Mouse (Mus musculus): ENCODE measurements around the gene Blvrb. TPM values are rescaled to one million over a fixed set of nuclear protein-coding genes. Genes with fewer than 3 reads are reported as not detected.

Blvrb gene
- polyA plus RNA-seq, 1 experiment from 2014 or later = 34.3 TPM

GRCm38 (mm10) chr7:27419101-27419500 lies 28.7 kb upstream of the Blvrb start:
- WGBS = 77% methylated on average over 3 of the region's 3 CpGs

GRCm38 (mm10) chr7:27423556-27424326 lies 24.0 kb upstream of the Blvrb start:
- Histone ChIP-seq H3K27ac (ENCODE audit: low read depth, low read length) (no peak overlapping the region), H3K4me2 (ENCODE audit: low read depth) (no peak overlapping the region), H3K27me3 (ENCODE audit: control insufficient read depth, insufficient read depth, low read length) (no peaks in the 10 kb centered on the region), H3K4me3 (ENCODE audit: low read depth, low read length) (no peak overlapping the region), H3K9me3 (ENCODE audit: control insufficient read depth, low read length) (no peaks in the 10 kb centered on the region; the same call in 1 of the 2 replicates), H3K9ac (ENCODE audit: low read length) (no peak overlapping the region), H3K36me3 (ENCODE audit: control insufficient read depth, insufficient read depth, low read length) (no peaks in the 10 kb centered on the region), H3K4me1 (ENCODE audit: control insufficient read depth, insufficient read depth, low read length) (no peaks in the 10 kb centered on the region)
- ATAC-seq (ENCODE audit: insufficient read depth, low FRiP score, low TSS enrichment) (no peak), DNase-seq (ENCODE audit: low spot score) (no peak)
- WGBS = 88% methylated on average over 12 of the region's 12 CpGs

More at GRCm38 (mm10) chr7:27419101-27419500, 28.7 kb upstream of the Blvrb start:
- no peak overlapping the region for H3K4me3 ChIP-seq (ENCODE audit: low read depth, low read length)
- H3K4me1 ChIP-seq (ENCODE audit: control insufficient read depth, insufficient read depth, low read length) = no peaks in the 10 kb centered on the region
- ATAC-seq (ENCODE audit: insufficient read depth, low FRiP score, low TSS enrichment) (no peak), DNase-seq (ENCODE audit: low spot score) (no peak)
- H3K9me3 ChIP-seq (ENCODE audit: control insufficient read depth, low read length) = no peaks in the 10 kb centered on the region; the same call in 1 of the 2 replicates
- H3K27ac ChIP-seq (ENCODE audit: low read depth, low read length) = no peak overlapping the region
- H3K36me3 ChIP-seq (ENCODE audit: control insufficient read depth, insufficient read depth, low read length) = no peaks in the 10 kb centered on the region
- H3K27me3 ChIP-seq (ENCODE audit: control insufficient read depth, insufficient read depth, low read length) = no peaks in the 10 kb centered on the region
- no peak overlapping the region for H3K4me2 ChIP-seq (ENCODE audit: low read depth)
- no peak overlapping the region for H3K9ac ChIP-seq (ENCODE audit: low read length)

DNA sequence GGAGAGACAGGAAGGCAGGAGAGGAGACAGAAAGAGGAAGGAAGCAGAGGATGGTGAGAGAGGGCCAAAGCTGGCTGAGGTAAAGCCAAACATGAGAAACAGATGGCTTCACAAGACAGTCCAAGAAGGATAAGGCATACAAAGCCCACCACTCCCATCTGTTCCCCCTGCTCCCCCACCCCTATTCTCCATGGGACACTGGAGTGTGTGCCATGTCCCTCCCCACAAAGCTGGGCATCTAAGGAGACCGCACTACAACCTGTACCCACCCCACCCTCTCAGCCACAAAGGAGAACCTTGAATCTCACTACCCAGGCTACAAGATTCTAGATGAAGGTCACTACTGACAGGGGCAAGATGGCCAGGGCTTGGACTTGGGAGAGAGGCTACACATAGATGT lies 20.4 kb upstream of the Blvrb start:
- Histone ChIP-seq H3K9ac (ENCODE audit: low read length) (no peak overlapping the region), H3K27ac (ENCODE audit: low read depth, low read length) (no peak overlapping the region), H3K9me3 (ENCODE audit: control insufficient read depth, low read length) (no peaks in the 10 kb centered on the region; the same call in 1 of the 2 replicates), H3K4me2 (ENCODE audit: low read depth) (no peak overlapping the region), H3K4me3 (ENCODE audit: low read depth, low read length) (no peak overlapping the region), H3K27me3 (ENCODE audit: control insufficient read depth, insufficient read depth, low read length) (no peaks in the 10 kb centered on the region), H3K36me3 (ENCODE audit: control insufficient read depth, insufficient read depth, low read length) (no peaks in the 10 kb centered on the region), H3K4me1 (ENCODE audit: control insufficient read depth, insufficient read depth, low read length) (no peaks in the 10 kb centered on the region)
- WGBS = 94% methylated on average over 1 of the region's 1 CpGs
- DNase-seq (ENCODE audit: low spot score) (no peak), ATAC-seq (ENCODE audit: insufficient read depth, low FRiP score, low TSS enrichment) (no peak)

DNA sequence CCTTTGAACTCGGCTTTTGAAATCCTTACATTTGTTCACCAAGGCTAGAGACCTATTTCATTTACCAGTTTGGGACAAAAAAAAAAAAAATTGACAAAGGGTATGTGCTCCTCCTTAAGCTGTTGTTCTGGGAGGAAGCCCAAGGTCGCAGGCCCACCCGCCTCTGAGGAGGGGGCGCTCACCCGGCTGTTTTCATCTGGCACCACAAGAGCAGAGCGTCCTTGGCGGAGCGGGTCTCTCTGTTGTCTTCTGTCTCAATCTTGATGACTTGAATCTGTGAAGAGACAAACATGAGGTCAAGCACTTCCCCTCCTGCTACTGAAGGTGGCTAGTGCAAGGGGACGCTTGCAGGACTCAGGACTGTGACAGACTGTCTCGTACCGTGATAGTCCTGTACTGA lies 19.8 kb upstream of the Blvrb start:
- Histone ChIP-seq H3K9ac (ENCODE audit: low read length) (no peak overlapping the region), H3K4me3 (ENCODE audit: low read depth, low read length) (no peak overlapping the region), H3K27me3 (ENCODE audit: control insufficient read depth, insufficient read depth, low read length) (no peaks in the 10 kb centered on the region; the same call in 1 of the 2 replicates), H3K9me3 (ENCODE audit: control insufficient read depth, low read length) (no peaks in the 10 kb centered on the region), H3K4me1 (ENCODE audit: control insufficient read depth, insufficient read depth, low read length) (no peaks in the 10 kb centered on the region), H3K27ac (ENCODE audit: low read depth, low read length) (no peak overlapping the region), H3K36me3 (ENCODE audit: control insufficient read depth, insufficient read depth, low read length) (no peaks in the 10 kb centered on the region), H3K4me2 (ENCODE audit: low read depth) (no peak overlapping the region)
- ATAC-seq (ENCODE audit: insufficient read depth, low FRiP score, low TSS enrichment) (no peak), DNase-seq (ENCODE audit: low spot score) (no peak)
- WGBS = 86% methylated on average over 11 of the region's 11 CpGs

DNA sequence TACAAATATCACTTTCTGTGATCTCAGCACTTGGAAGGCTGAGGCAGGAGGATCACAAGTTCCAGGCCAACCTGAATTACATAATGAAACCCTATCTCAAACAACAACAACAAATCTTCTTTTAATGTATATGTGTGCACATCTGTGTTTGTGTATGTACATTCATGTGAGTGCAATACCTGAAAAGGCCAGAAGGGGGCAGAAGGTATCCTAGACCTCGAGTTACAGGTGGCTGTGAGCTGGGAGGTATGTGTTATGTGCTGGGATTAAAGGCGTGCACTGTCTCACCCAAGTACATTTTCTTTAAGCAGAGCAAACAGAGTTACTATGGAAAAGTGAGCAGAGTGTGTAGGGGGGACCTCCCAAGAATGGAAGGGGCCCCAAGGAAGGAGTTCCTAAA lies 18.6 kb upstream of the Blvrb start:
- Histone ChIP-seq H3K27me3 (ENCODE audit: control insufficient read depth, insufficient read depth, low read length) (peaks cover 2% of the 10 kb centered on the region; the same call in 1 of the 2 replicates), H3K36me3 (ENCODE audit: control insufficient read depth, insufficient read depth, low read length) (no peaks in the 10 kb centered on the region), H3K27ac (ENCODE audit: low read depth, low read length) (no peak overlapping the region), H3K9me3 (ENCODE audit: control insufficient read depth, low read length) (no peaks in the 10 kb centered on the region), H3K9ac (ENCODE audit: low read length) (no peak overlapping the region), H3K4me3 (ENCODE audit: low read depth, low read length) (no peak overlapping the region), H3K4me1 (ENCODE audit: control insufficient read depth, insufficient read depth, low read length) (no peaks in the 10 kb centered on the region), H3K4me2 (ENCODE audit: low read depth) (no peak overlapping the region)
- WGBS = 56% methylated on average over 2 of the region's 2 CpGs
- ATAC-seq (ENCODE audit: insufficient read depth, low FRiP score, low TSS enrichment) (no peak), DNase-seq (ENCODE audit: low spot score) (no peak)

- no peaks in the 10 kb centered on the region for H3K36me3 ChIP-seq (ENCODE audit: control insufficient read depth, insufficient read depth, low read length)
- H3K27me3 ChIP-seq (ENCODE audit: control insufficient read depth, insufficient read depth, low read length) = peaks cover 5% of the 10 kb centered on the region; the same call in 1 of the 2 replicates
- DNase-seq (ENCODE audit: low spot score) = no peak
These were observed 14.4 kb upstream of the Blvrb start for GRCm38 (mm10) chr7:27433349-27433748.

DNA sequence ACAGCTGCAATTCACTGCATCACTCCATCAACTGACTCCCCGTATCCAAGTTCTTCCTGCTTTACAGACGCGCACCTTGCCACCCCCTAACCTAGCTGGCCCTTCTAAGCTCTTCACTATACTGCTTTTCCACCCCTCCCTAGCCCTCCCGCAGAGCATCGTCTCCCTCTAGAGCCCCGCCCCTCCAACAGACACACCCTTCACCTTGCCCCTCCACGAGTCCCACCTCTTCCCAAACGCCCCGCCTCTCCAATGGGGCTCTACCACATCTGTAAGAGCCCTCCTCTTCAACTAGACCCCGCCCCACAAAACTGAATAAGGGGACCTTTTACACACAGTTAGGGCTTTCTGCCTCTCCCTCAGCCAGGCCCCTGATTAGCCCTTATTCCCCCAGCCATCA lies 14.0 kb upstream of the Blvrb start:
- DNase-seq (ENCODE audit: low spot score) (no peak), ATAC-seq (ENCODE audit: insufficient read depth, low FRiP score, low TSS enrichment) (no peak)
- no peaks in the 10 kb centered on the region for H3K4me1 ChIP-seq (ENCODE audit: control insufficient read depth, insufficient read depth, low read length)
- H3K36me3 ChIP-seq (ENCODE audit: control insufficient read depth, insufficient read depth, low read length) = no peaks in the 10 kb centered on the region
- 14% methylated on average over 10 of the region's 10 CpGs for WGBS
- no peak overlapping the region for H3K9ac ChIP-seq (ENCODE audit: low read length)
- no peaks in the 10 kb centered on the region for H3K9me3 ChIP-seq (ENCODE audit: control insufficient read depth, low read length)
- no peak overlapping the region for H3K27ac ChIP-seq (ENCODE audit: low read depth, low read length)
- H3K4me2 ChIP-seq (ENCODE audit: low read depth) = no peak overlapping the region
- no peak overlapping the region for H3K4me3 ChIP-seq (ENCODE audit: low read depth, low read length)
- H3K27me3 ChIP-seq (ENCODE audit: control insufficient read depth, insufficient read depth, low read length) = peaks cover 5% of the 10 kb centered on the region; the same call in 1 of the 2 replicates

More at GRCm38 (mm10) chr7:27433349-27433748, 14.4 kb upstream of the Blvrb start:
- Histone ChIP-seq H3K9ac (ENCODE audit: low read length) (no peak overlapping the region), H3K4me1 (ENCODE audit: control insufficient read depth, insufficient read depth, low read length) (no peaks in the 10 kb centered on the region), H3K4me2 (ENCODE audit: low read depth) (no peak overlapping the region), H3K9me3 (ENCODE audit: control insufficient read depth, low read length) (no peaks in the 10 kb centered on the region), H3K4me3 (ENCODE audit: low read depth, low read length) (no peak overlapping the region), H3K27ac (ENCODE audit: low read depth, low read length) (no peak overlapping the region)
- WGBS = 26% methylated on average over 10 of the region's 10 CpGs
- no peak for ATAC-seq (ENCODE audit: insufficient read depth, low FRiP score, low TSS enrichment)

GRCm38 (mm10) chr7:27437544-27437943 lies 10.2 kb upstream of the Blvrb start:
- Histone ChIP-seq H3K4me2 (ENCODE audit: low read depth) (no peak overlapping the region), H3K27ac (ENCODE audit: low read depth, low read length) (no peak overlapping the region), H3K9ac (ENCODE audit: low read length) (no peak overlapping the region), H3K36me3 (ENCODE audit: control insufficient read depth, insufficient read depth, low read length) (no peaks in the 10 kb centered on the region), H3K9me3 (ENCODE audit: control insufficient read depth, low read length) (peaks cover 2% of the 10 kb centered on the region; the same call in 1 of the 2 replicates), H3K27me3 (ENCODE audit: control insufficient read depth, insufficient read depth, low read length) (peaks cover 5% of the 10 kb centered on the region; the same call in 1 of the 2 replicates), H3K4me3 (ENCODE audit: low read depth, low read length) (no peak overlapping the region), H3K4me1 (ENCODE audit: control insufficient read depth, insufficient read depth, low read length) (no peaks in the 10 kb centered on the region)
- DNase-seq (ENCODE audit: low spot score) (no peak), ATAC-seq (ENCODE audit: insufficient read depth, low FRiP score, low TSS enrichment) (no peak)
- WGBS = 70% methylated on average over 5 of the region's 5 CpGs

GRCm38 (mm10) chr7:27440014-27440413 lies 7.8 kb upstream of the Blvrb start:
- no peak overlapping the region for H3K9ac ChIP-seq (ENCODE audit: low read length)
- peaks cover 6% of the 10 kb centered on the region; the same call in 1 of the 2 replicates for H3K27me3 ChIP-seq (ENCODE audit: control insufficient read depth, insufficient read depth, low read length)
- ATAC-seq (ENCODE audit: insufficient read depth, low FRiP score, low TSS enrichment) (no peak), DNase-seq (ENCODE audit: low spot score) (no peak)
- peaks cover 2% of the 10 kb centered on the region; the same call in 1 of the 2 replicates for H3K9me3 ChIP-seq (ENCODE audit: control insufficient read depth, low read length)
- H3K4me3 ChIP-seq (ENCODE audit: low read depth, low read length) = no peak overlapping the region
- H3K4me2 ChIP-seq (ENCODE audit: low read depth) = no peak overlapping the region
- H3K36me3 ChIP-seq (ENCODE audit: control insufficient read depth, insufficient read depth, low read length) = no peaks in the 10 kb centered on the region
- no peak overlapping the region for H3K27ac ChIP-seq (ENCODE audit: low read depth, low read length)
- 76% methylated on average over 4 of the region's 4 CpGs for WGBS
- no peaks in the 10 kb centered on the region for H3K4me1 ChIP-seq (ENCODE audit: control insufficient read depth, insufficient read depth, low read length)
